Mouse (Mus musculus): ENCODE measurements at regions not wholly inside any gene's neighbourhood (a gene's known extent, or its start where the extent isn't known, plus 50 kb on each side); places are given as distances from the start of the nearest gene placed in this dataset.

DNA sequence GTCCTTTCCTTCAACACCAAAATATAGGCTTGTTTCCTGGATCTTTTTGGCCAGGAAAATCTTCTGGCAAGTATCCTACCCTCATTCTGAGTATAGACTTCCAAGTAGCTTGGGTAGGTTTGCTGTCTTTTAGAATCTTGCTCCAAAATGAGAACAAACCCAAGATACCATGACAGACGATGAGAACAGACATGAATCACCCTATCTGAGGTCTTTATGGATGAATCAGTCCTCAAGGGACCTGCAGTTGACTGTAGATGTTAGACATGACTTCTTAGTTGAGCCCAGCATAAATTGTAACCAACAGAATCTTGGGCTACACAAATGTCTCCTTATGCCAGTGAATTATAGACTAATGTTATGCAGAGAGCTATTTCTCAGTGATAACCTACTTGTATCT is 114.3 kb upstream of the Dkk2 start:
- Histone ChIP-seq H3K27ac (ENCODE audit: low read depth, low read length) (no peak overlapping the region), H3K36me3 (ENCODE audit: control insufficient read depth, insufficient read depth) (no peaks in the 10 kb centered on the region), H3K4me1 (replicated peaks; ENCODE audit: control insufficient read depth, insufficient read depth, low read length) (no peaks in the 10 kb centered on the region), H3K9me3 (ENCODE audit: control insufficient read depth) (no peaks in the 10 kb centered on the region), H3K4me2 (replicated peaks; ENCODE audit: low read depth) (no peak overlapping the region), H3K9ac (ENCODE audit: low read depth, low read length) (no peak overlapping the region), H3K27me3 (replicated peaks; ENCODE audit: control insufficient read depth, insufficient read depth, low read length) (no peaks in the 10 kb centered on the region), H3K4me3 (ENCODE audit: low read depth, low read length) (no peak overlapping the region)
- whole genome bisulfite sequencing, result 88% methylated on average over 1 of the region's 1 CpGs
- no peak for ATAC-seq
- TF ChIP-seq CTCF (IDR thresholded peaks at IDR 0.05; ENCODE audit: low read depth), result no peak

- Histone ChIP-seq H3K9ac (ENCODE audit: low read depth, low read length) (no peak overlapping the region), H3K9me3 (ENCODE audit: control insufficient read depth) (no peaks in the 10 kb centered on the region), H3K27me3 (replicated peaks; ENCODE audit: control insufficient read depth, insufficient read depth, low read length) (no peaks in the 10 kb centered on the region), H3K4me3 (ENCODE audit: low read depth, low read length) (no peak overlapping the region), H3K27ac (ENCODE audit: low read depth, low read length) (no peak overlapping the region), H3K4me2 (replicated peaks; ENCODE audit: low read depth) (no peak overlapping the region), H3K36me3 (ENCODE audit: control insufficient read depth, insufficient read depth) (no peaks in the 10 kb centered on the region), H3K4me1 (replicated peaks; ENCODE audit: control insufficient read depth, insufficient read depth, low read length) (no peaks in the 10 kb centered on the region)
- ATAC-seq, result no peak
- 37% methylated on average over 7 of the region's 7 CpGs for WGBS
- peak; percentile 92 for TF ChIP-seq CTCF (IDR thresholded peaks at IDR 0.05; ENCODE audit: low read depth)
Measured at GRCm38 (mm10) chr3:131975940-131976628, 109.0 kb upstream of the Dkk2 start.

- no peak overlapping the region for H3K27ac ChIP-seq (ENCODE audit: low read depth, low read length)
- TF ChIP-seq CTCF (IDR thresholded peaks at IDR 0.05; ENCODE audit: low read depth), result no peak
- no peaks in the 10 kb centered on the region for H3K9me3 ChIP-seq (ENCODE audit: control insufficient read depth)
- no peaks in the 10 kb centered on the region for H3K4me1 ChIP-seq (replicated peaks; ENCODE audit: control insufficient read depth, insufficient read depth, low read length)
- no peak for ATAC-seq
- no peaks in the 10 kb centered on the region for H3K36me3 ChIP-seq (ENCODE audit: control insufficient read depth, insufficient read depth)
- no peak overlapping the region for H3K9ac ChIP-seq (ENCODE audit: low read depth, low read length)
- H3K4me3 ChIP-seq (ENCODE audit: low read depth, low read length), result no peak overlapping the region
- no peaks in the 10 kb centered on the region for H3K27me3 ChIP-seq (replicated peaks; ENCODE audit: control insufficient read depth, insufficient read depth, low read length)
- WGBS, result 85% methylated on average over 2 of the region's 2 CpGs
- no peak overlapping the region for H3K4me2 ChIP-seq (replicated peaks; ENCODE audit: low read depth)
Measured at GRCm38 (mm10) chr3:131983292-131983691, 101.8 kb upstream of the Dkk2 start.

- WGBS, result 67% methylated on average over 6 of the region's 6 CpGs
- H3K27me3 ChIP-seq (replicated peaks; ENCODE audit: control insufficient read depth, insufficient read depth, low read length), result no peaks in the 10 kb centered on the region
- no peaks in the 10 kb centered on the region for H3K4me1 ChIP-seq (replicated peaks; ENCODE audit: control insufficient read depth, insufficient read depth, low read length)
- no peak for ATAC-seq
- H3K36me3 ChIP-seq (ENCODE audit: control insufficient read depth, insufficient read depth), result no peaks in the 10 kb centered on the region
- no peak overlapping the region for H3K27ac ChIP-seq (ENCODE audit: low read depth, low read length)
- no peaks in the 10 kb centered on the region for H3K9me3 ChIP-seq (ENCODE audit: control insufficient read depth)
- H3K4me3 ChIP-seq (ENCODE audit: low read depth, low read length), result no peak overlapping the region
- no peak overlapping the region for H3K9ac ChIP-seq (ENCODE audit: low read depth, low read length)
- TF ChIP-seq CTCF (IDR thresholded peaks at IDR 0.05; ENCODE audit: low read depth), result no peak
- no peak overlapping the region for H3K4me2 ChIP-seq (replicated peaks; ENCODE audit: low read depth)
Measured at GRCm38 (mm10) chr3:131998838-131999613, 86.1 kb upstream of the Dkk2 start.

GRCm38 (mm10) chr3:132006191-132006590 is 78.9 kb upstream of the Dkk2 start:
- no peaks in the 10 kb centered on the region for H3K9me3 ChIP-seq (ENCODE audit: control insufficient read depth)
- H3K9ac ChIP-seq (ENCODE audit: low read depth, low read length), result no peak overlapping the region
- H3K27me3 ChIP-seq (replicated peaks; ENCODE audit: control insufficient read depth, insufficient read depth, low read length), result no peaks in the 10 kb centered on the region
- WGBS, result 76% methylated on average over 7 of the region's 7 CpGs
- no peak for ATAC-seq
- no peak overlapping the region for H3K4me2 ChIP-seq (replicated peaks; ENCODE audit: low read depth)
- H3K36me3 ChIP-seq (ENCODE audit: control insufficient read depth, insufficient read depth), result no peaks in the 10 kb centered on the region
- no peak overlapping the region for H3K27ac ChIP-seq (ENCODE audit: low read depth, low read length)
- TF ChIP-seq CTCF (IDR thresholded peaks at IDR 0.05; ENCODE audit: low read depth), result no peak
- no peaks in the 10 kb centered on the region for H3K4me1 ChIP-seq (replicated peaks; ENCODE audit: control insufficient read depth, insufficient read depth, low read length)
- no peak overlapping the region for H3K4me3 ChIP-seq (ENCODE audit: low read depth, low read length)

DNA sequence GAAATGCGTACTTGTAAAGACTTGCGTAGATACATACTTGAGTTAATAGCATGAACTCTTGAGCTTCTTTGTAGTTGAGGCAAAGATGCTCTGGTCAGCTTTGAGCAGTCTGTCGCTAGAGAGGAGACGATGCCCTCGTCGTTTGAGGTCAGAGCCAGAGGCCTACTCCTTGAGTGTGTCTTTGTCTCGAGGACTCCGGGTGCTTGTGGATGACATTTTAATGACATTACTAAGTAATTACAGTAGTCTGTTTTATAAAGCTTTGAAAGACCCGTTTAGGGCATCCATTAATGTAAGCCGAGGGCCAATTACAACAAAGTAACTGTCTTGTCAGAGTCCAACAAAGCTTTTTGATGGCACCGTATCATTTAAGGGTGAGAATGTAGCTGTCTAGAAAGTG is 78.2 kb upstream of the Dkk2 start:
- H3K9me3 ChIP-seq (ENCODE audit: control insufficient read depth), result no peaks in the 10 kb centered on the region
- ATAC-seq, result no peak
- H3K36me3 ChIP-seq (ENCODE audit: control insufficient read depth, insufficient read depth), result no peaks in the 10 kb centered on the region
- no peak overlapping the region for H3K4me3 ChIP-seq (ENCODE audit: low read depth, low read length)
- no peak overlapping the region for H3K4me2 ChIP-seq (replicated peaks; ENCODE audit: low read depth)
- no peak for TF ChIP-seq CTCF (IDR thresholded peaks at IDR 0.05; ENCODE audit: low read depth)
- no peak overlapping the region for H3K9ac ChIP-seq (ENCODE audit: low read depth, low read length)
- no peak overlapping the region for H3K27ac ChIP-seq (ENCODE audit: low read depth, low read length)
- no peaks in the 10 kb centered on the region for H3K27me3 ChIP-seq (replicated peaks; ENCODE audit: control insufficient read depth, insufficient read depth, low read length)
- WGBS, result 67% methylated on average over 11 of the region's 11 CpGs
- H3K4me1 ChIP-seq (replicated peaks; ENCODE audit: control insufficient read depth, insufficient read depth, low read length), result no peaks in the 10 kb centered on the region

All from intestine, postnatal 0 days (tissue).